Mouse (Mus musculus): ENCODE measurements around the gene Neurog3. TPM values are rescaled to one million over a fixed set of nuclear protein-coding genes. Genes with fewer than 3 reads are reported as not detected.

Neurog3 gene
- polyA plus RNA-seq, 1 experiment = not detected

- no peak overlapping the region for H3K4me3 ChIP-seq (ENCODE audit: extremely low read depth, insufficient read depth, insufficient read length)
- H3K4me1 ChIP-seq (ENCODE audit: control insufficient read depth, insufficient read depth, insufficient read length) = no peaks in the 10 kb centered on the region; the same call in 1 of the 2 replicates
- H3K36me3 ChIP-seq (ENCODE audit: control insufficient read depth, insufficient read depth, low read length) = no peaks in the 10 kb centered on the region
- DNase-seq (ENCODE audit: low read depth in 1 of 2, low spot score in 2 of 2) = no peak
- 45% methylated on average over 9 of the region's 9 CpGs for WGBS
- H3K27ac ChIP-seq (ENCODE audit: insufficient read depth, low read length) = no peak overlapping the region
- H3K27me3 ChIP-seq (ENCODE audit: control insufficient read depth, insufficient read depth, low read length) = no peaks in the 10 kb centered on the region
- TF ChIP-seq POLR2A (IDR thresholded peaks at IDR 0.05; ENCODE audit: low read depth, low read length) = no peak
- no peak for TF ChIP-seq CTCF (IDR thresholded peaks at IDR 0.05; ENCODE audit: extremely low read depth, insufficient read depth, insufficient read length, insufficient replicate concordance)
These were observed 40.1 kb downstream of the Neurog3 start for GRCm38 (mm10) chr10:62172841-62173553.

- DNase-seq (ENCODE audit: low read depth in 1 of 2, low spot score in 2 of 2) = no peak
- H3K27me3 ChIP-seq (ENCODE audit: control insufficient read depth, insufficient read depth, low read length) = no peaks in the 10 kb centered on the region
- H3K27ac ChIP-seq (ENCODE audit: insufficient read depth, low read length) = no peak overlapping the region
- TF ChIP-seq POLR2A (IDR thresholded peaks at IDR 0.05; ENCODE audit: low read depth, low read length) (no peak), CTCF (IDR thresholded peaks at IDR 0.05; ENCODE audit: extremely low read depth, insufficient read depth, insufficient read length, insufficient replicate concordance) (no peak)
- WGBS = 76% methylated on average over 9 of the region's 9 CpGs
- no peak overlapping the region for H3K4me3 ChIP-seq (ENCODE audit: extremely low read depth, insufficient read depth, insufficient read length)
- H3K4me1 ChIP-seq (ENCODE audit: control insufficient read depth, insufficient read depth, insufficient read length) = no peaks in the 10 kb centered on the region; the same call in 1 of the 2 replicates
- no peaks in the 10 kb centered on the region for H3K36me3 ChIP-seq (ENCODE audit: control insufficient read depth, insufficient read depth, low read length)
These were observed 41.1 kb downstream of the Neurog3 start for GRCm38 (mm10) chr10:62173941-62174448.

GRCm38 (mm10) chr10:62174533-62175313 lies 41.8 kb downstream of the Neurog3 start:
- Histone ChIP-seq H3K36me3 (ENCODE audit: control insufficient read depth, insufficient read depth, low read length) (no peaks in the 10 kb centered on the region), H3K27me3 (ENCODE audit: control insufficient read depth, insufficient read depth, low read length) (no peaks in the 10 kb centered on the region), H3K4me1 (ENCODE audit: control insufficient read depth, insufficient read depth, insufficient read length) (no peaks in the 10 kb centered on the region; the same call in 1 of the 2 replicates), H3K4me3 (ENCODE audit: extremely low read depth, insufficient read depth, insufficient read length) (no peak overlapping the region), H3K27ac (ENCODE audit: insufficient read depth, low read length) (no peak overlapping the region)
- 80% methylated on average over 15 of the region's 15 CpGs for WGBS
- DNase-seq (ENCODE audit: low read depth in 1 of 2, low spot score in 2 of 2) = no peak
- TF ChIP-seq POLR2A (IDR thresholded peaks at IDR 0.05; ENCODE audit: low read depth, low read length) (no peak), CTCF (IDR thresholded peaks at IDR 0.05; ENCODE audit: extremely low read depth, insufficient read depth, insufficient read length, insufficient replicate concordance) (no peak)

- no peak for DNase-seq (ENCODE audit: low read depth in 1 of 2, low spot score in 2 of 2)
- Histone ChIP-seq H3K27me3 (ENCODE audit: control insufficient read depth, insufficient read depth, low read length) (no peaks in the 10 kb centered on the region), H3K4me1 (ENCODE audit: control insufficient read depth, insufficient read depth, insufficient read length) (no peaks in the 10 kb centered on the region), H3K27ac (ENCODE audit: insufficient read depth, low read length) (no peak overlapping the region), H3K36me3 (ENCODE audit: control insufficient read depth, insufficient read depth, low read length) (no peaks in the 10 kb centered on the region), H3K4me3 (ENCODE audit: extremely low read depth, insufficient read depth, insufficient read length) (no peak overlapping the region)
- TF ChIP-seq CTCF (IDR thresholded peaks at IDR 0.05; ENCODE audit: extremely low read depth, insufficient read depth, insufficient read length, insufficient replicate concordance) (no peak), POLR2A (IDR thresholded peaks at IDR 0.05; ENCODE audit: low read depth, low read length) (no peak)
- 86% methylated on average over 3 of the region's 3 CpGs for WGBS
These were observed 47.1 kb downstream of the Neurog3 start for GRCm38 (mm10) chr10:62179944-62180343.

GRCm38 (mm10) chr10:62181701-62182100 lies 48.8 kb downstream of the Neurog3 start:
- H3K27ac ChIP-seq (ENCODE audit: insufficient read depth, low read length) = no peak overlapping the region
- H3K4me3 ChIP-seq (ENCODE audit: extremely low read depth, insufficient read depth, insufficient read length) = no peak overlapping the region
- H3K4me1 ChIP-seq (ENCODE audit: control insufficient read depth, insufficient read depth, insufficient read length) = no peaks in the 10 kb centered on the region
- TF ChIP-seq POLR2A (IDR thresholded peaks at IDR 0.05; ENCODE audit: low read depth, low read length) (no peak), CTCF (IDR thresholded peaks at IDR 0.05; ENCODE audit: extremely low read depth, insufficient read depth, insufficient read length, insufficient replicate concordance) (no peak)
- 63% methylated on average over 3 of the region's 3 CpGs for WGBS
- no peaks in the 10 kb centered on the region for H3K27me3 ChIP-seq (ENCODE audit: control insufficient read depth, insufficient read depth, low read length)
- DNase-seq (ENCODE audit: low read depth in 1 of 2, low spot score in 2 of 2) = no peak
- no peaks in the 10 kb centered on the region for H3K36me3 ChIP-seq (ENCODE audit: control insufficient read depth, insufficient read depth, low read length)

- no peaks in the 10 kb centered on the region for H3K4me1 ChIP-seq (ENCODE audit: control insufficient read depth, insufficient read depth, insufficient read length)
- H3K36me3 ChIP-seq (ENCODE audit: control insufficient read depth, insufficient read depth, low read length) = no peaks in the 10 kb centered on the region
- H3K27me3 ChIP-seq (ENCODE audit: control insufficient read depth, insufficient read depth, low read length) = no peaks in the 10 kb centered on the region
- TF ChIP-seq CTCF (IDR thresholded peaks at IDR 0.05; ENCODE audit: extremely low read depth, insufficient read depth, insufficient read length, insufficient replicate concordance) = no peak
- no peak for TF ChIP-seq POLR2A (IDR thresholded peaks at IDR 0.05; ENCODE audit: low read depth, low read length)
- no peak overlapping the region for H3K4me3 ChIP-seq (ENCODE audit: extremely low read depth, insufficient read depth, insufficient read length)
- no peak for DNase-seq (ENCODE audit: low read depth in 1 of 2, low spot score in 2 of 2)
- H3K27ac ChIP-seq (ENCODE audit: insufficient read depth, low read length) = no peak overlapping the region
- 72% methylated on average over 6 of the region's 6 CpGs for WGBS
These were observed 49.7 kb downstream of the Neurog3 start for GRCm38 (mm10) chr10:62182471-62183014.

Measured in spleen, adult 2 months (tissue).